Mouse (Mus musculus): ENCODE results near the gene Gpsm3.

The Gpsm3 gene

DNA sequence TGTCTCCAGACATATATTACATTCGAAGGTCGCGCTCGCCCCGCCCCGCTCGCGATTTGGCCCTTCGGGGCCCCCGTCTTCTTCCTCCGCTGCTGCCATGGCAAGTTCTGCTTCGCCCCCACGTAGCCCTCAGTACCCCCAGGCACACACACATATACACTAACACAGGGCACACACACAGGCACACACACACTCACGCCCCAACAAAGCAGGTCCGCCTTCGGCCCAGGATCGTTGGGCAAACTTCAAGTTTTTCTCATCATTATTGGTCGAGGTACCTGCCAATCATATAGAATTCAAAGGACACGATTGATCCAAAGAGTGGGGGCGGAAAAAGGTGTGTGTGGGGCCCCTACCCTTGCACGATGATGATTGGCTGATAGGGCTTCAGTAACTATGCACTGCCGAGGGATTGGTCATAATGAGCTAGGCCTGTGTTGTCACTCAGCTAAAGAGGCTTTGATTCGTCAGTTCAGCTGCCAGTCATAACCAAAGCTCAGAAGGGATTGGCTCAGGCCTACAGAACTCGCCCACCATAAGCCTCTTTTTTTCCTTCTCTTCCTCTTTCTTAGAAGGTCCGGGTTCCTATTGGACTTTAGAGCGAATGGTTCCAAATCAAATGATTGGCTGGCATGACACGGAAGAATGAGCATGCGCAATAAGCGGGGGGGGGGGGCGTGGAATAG, 13.9 kb downstream of the Gpsm3 start, which contains the start of gene Rnf5:
Gene Rnf5 (minus strand): TSS at position 316 of the 686 bp plus-strand sequence.
- peak; percentile 99 for DNase-seq (ENCODE audit: low spot score in 2 of 2)

DNA sequence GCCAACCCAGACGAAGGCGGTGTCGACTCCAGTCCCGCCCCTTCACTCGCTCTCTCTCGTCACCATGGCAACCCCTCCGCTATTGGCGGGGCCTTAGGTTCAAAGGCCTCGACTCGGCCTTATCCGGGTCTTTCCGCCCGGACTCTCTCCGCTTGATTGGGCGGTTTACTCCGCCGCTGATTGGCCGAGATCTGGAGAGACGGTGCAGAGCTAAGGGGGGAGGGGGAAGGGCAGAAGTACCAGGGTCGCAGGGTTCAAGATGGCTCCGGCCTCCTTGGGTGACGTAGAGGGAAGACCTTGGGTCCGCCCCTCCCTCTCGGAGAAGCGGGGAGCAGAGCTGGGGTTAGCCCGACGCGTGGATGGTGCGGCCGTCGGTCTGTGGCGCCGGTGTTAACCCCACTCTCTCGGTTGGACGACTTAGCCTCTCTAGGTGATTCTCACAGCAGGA, 14.5 kb downstream of the Gpsm3 start, which contains the start of gene Agpat1:
Gene Agpat1 (plus strand): TSS at position 202 of the 448 bp plus-strand sequence.
- peak; percentile 99 for DNase-seq (ENCODE audit: low spot score in 2 of 2)

DNA sequence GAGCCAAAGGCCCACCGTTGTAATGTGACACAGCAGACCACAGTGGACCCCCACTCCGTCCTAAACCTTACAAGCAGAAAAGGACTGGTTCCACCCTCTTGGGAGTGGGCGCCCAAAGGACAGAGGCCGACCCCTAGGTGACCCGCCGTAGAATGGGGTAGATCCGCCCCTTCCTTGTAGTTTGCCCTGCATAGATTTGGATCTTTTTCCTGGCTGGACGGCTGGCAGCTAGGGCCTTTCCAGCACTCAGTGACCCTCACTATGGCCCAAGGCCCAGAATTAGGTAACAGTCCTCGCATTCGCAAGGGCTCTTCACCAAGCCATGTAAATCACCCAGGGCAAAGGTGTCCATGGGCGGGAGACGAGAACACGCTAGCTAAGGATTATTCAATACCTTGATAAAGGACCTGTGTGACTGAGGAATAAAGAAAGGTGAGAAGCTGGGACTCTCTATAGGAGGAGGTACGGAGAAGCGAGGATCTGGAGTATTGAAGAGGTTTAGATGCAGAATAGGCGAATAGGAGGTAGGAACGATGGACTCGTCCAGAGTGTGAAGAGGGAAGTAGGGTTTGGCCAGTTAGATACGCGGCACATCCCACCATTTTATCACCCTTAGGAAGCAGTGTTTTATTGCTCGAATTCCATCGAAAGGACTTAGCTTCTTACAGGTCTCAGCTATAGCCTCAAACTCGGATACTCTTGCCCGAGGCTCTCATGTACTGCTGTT, 15.1 kb downstream of the Gpsm3 start:
- DNase-seq (ENCODE audit: low spot score in 2 of 2): no peak

DNA sequence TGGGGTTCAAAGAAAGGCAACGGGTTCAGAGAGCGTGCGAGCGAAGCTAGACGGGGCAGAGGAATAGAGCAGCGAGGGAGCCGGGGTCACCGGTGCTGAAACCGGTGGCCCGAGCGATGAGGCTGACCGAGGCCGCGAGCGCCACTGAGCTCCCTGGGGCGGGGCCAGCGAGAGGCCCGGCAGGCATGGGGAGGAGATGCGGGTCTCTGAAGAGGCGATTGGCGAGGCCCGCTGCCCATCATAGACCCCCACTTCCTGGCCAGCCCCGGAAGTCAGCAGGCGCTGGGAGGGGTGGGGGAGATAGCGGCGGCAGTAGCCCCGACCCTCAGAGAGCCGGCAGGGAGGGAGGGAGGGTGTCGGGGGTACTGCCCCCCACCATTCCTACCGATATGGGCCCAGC, 16.0 kb downstream of the Gpsm3 start:
- DNase-seq (ENCODE audit: low spot score in 2 of 2): peak; percentile 94 to 95

DNA sequence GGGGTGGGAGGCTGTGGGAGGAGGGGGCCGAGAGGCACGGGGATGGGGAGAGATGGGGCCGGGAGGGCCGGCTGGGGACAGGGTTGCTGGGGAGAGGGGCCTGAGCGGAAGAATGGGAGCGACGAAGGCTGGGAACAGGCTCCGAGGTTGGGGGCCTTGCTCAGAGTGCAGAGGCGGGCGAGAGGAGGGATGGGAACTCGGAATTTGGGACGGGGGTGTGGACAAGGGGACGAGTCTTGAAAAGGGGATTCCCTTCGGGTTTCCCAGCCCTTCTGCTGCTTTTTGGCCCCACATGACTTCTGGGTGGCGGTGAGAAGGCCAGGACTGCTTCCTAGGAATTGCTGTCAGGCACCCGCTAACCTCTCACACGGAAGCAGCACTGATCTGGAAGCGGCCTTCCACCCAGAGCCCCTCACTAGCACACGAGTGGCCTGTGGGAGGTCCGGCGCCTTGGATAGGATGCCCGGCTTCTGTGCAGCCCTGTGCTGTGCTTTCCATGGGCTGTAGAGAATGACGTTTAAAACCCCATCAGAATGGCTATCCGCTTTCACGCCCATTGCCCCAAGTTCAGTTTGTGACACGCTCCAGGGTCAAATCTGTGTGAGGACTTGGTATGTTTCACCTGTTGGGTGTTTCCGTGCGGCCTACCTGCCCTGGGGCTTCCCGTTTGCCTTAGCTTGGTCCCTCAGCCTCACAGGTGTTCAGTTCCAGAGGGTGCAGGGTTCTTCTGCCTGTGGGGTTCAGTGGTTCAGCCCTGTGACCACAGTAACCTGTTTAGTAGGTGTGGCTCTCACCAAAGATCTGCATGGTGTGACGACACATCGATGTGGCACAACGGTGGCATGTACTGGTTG, 16.8 kb downstream of the Gpsm3 start:
- DNase-seq (ENCODE audit: low spot score in 2 of 2): no peak

DNA sequence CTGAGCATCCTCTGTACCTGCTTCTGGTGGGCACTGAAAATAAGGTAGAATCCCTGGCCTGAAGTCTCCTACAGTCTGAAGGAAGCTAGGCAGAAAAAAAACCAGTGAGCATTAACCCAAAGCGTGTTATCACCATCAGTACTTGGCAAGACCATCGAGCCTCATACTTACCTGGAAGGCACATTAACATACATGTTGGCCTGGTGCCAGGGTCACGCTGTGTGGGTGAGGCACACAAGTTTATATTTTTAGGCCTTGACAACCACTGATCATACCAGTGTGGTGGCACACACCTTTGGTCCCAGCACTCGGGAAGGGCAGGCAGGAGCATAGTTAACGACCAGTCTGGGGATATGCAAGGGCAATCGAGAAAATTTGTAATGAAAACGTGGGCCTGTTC, 18.4 kb downstream of the Gpsm3 start:
- no peak for DNase-seq (ENCODE audit: low spot score in 2 of 2)

DNA sequence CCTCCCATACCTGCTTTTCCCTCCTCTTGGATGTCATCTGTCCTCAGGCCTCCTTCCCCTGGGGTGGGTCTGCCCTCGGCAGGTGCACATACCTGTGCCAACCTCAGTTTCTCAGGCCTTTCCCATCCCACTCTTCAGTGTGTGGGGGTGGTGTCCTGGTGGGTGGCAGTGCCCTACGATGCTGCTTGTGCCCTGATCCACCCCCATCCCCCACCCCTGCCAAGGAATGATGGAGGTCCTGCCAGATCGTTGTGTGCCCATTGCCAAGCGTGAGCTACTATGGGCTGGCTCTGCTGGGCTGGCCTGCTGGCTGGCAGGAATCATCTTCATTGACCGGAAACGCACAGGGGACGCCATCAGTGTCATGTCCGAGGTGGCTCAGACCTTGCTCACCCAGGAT, 21.4 kb downstream of the Gpsm3 start:
- no peak for DNase-seq (ENCODE audit: low spot score in 2 of 2)

DNA sequence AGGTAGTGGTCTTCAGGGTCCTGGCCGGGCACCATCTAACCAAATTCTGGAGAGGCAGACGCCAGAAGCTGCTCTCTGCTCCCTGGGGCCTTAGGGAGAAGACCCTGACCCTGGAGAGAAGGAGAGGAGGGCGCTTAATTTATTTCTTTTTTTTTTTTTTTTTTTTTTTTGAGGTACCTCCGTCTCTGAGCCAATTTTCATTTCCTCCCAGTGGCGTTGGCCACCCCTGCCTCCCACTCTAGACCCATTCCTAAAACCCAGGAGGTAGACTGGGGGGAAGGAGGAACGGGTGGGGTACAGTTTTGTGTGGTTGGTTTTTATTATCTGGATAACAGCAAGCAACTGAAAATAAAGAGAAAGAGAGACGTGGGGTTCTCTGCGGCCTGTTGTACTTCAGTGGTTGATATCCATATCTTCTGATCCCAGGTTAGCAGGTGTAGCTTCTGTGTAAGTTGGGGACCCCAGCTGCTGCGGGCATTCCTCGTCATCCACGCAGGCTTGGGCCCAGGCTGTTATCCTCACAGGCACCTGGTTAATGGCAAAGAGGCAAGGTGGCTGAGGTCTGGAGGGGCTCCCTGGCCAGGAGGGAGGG, 23.5 kb downstream of the Gpsm3 start:
- no peak for DNase-seq (ENCODE audit: low spot score in 2 of 2)

DNA sequence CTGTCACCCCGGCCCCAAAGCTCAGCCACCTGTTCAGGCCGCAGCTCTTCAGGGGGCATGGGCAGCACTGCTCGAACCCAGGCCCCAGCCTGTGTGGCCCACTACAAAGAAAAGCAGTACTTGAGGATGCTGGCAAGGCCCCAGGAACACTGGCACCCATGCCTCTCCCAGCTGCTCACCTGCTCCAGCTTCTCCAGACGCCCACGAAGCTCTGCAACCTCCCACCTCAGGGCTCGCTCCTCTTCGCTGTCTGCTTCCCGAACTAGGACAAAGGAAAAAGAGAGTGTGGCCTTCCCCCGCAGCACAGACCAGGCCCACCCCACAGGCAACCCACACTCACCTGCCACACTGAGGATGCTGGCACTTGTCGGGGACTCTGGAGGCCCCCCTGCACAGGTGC, 24.2 kb downstream of the Gpsm3 start:
- DNase-seq (ENCODE audit: low spot score in 2 of 2): no peak

DNA sequence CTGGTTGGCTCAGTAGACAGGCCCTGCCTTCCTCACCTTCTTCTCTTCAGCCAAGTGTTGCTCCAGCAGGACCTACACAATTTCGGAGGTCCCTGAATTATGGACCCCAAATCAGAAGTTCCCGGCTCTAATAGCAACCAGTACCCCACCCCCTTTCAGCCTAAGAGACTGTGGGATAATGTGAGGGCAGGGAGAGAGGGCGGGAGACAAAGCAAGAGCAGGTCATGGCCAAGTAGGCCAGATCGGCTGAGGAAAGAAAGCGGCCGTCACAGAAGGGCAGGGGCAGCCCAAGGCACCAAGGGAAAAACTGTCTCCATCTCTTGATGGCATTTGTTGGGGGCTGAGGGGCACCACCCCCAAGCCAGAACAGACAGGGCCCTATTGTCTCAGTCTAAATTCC, 26.3 kb downstream of the Gpsm3 start, which contains the start of gene Egfl8:
Gene Egfl8 (minus strand): TSS at position 101 of the 400 bp plus-strand sequence.
- DNase-seq (ENCODE audit: low spot score in 2 of 2): no peak

DNA sequence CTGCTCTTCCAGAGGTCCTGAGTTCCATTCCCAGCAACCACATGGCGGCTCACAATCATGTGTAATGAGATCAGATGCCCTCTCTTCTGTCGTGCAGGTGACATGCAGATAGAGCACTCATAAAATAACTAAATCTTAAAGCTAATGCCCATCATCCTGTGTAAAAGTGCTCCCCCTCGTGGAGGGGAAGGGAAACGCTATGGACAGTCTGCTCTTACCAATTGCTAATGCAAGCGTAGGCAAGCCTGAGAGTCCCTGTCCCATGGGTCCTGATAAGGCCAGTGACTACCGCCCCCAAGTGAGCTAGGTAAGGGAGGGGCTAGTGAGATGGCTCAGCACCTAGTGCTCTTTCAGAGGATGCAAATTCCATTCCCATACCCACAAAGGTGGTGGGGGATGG, 29.4 kb downstream of the Gpsm3 start:
- DNase-seq (ENCODE audit: low spot score in 2 of 2): peak; percentile 76 to 83

DNA sequence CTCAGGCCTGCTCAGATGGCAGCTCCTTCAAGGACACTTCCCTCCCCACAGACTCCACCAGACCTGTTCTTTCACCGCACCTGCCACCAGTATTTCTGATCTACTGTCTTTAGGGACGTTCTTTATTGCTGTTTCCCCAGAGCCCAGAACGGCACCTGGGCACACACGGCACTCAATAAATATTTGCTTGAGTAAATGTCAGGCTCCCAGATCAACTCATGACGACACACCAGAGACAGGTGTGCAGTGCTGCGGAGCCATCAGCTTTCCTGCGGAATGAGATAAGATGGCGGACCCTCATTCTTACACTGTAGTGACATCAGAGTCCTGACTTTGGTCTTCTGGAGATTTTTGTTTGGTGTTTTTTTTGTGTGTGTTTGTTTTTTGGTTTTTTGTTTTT, 31.4 kb downstream of the Gpsm3 start:
- no peak for DNase-seq (ENCODE audit: low spot score in 2 of 2)

DNA sequence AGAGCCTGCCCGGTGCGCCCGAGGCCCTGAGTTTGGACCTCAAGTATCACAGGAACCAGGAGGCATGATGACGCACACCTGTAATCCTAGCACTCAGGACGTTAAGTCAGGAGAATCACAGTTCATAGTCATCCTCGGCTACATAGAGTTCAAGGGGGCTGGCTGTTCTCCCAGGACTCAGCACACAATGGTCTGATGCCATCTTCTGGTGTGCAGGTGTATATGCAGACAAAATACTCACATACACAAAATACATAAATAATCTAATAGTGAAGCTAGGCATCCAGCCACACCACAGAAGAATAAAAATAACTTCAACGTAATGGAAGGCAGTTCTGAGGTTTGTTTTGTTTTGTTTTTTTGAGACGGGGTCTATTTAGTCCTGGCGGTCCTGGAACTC, 33.6 kb downstream of the Gpsm3 start:
- DNase-seq (ENCODE audit: low spot score in 2 of 2): no peak

DNA sequence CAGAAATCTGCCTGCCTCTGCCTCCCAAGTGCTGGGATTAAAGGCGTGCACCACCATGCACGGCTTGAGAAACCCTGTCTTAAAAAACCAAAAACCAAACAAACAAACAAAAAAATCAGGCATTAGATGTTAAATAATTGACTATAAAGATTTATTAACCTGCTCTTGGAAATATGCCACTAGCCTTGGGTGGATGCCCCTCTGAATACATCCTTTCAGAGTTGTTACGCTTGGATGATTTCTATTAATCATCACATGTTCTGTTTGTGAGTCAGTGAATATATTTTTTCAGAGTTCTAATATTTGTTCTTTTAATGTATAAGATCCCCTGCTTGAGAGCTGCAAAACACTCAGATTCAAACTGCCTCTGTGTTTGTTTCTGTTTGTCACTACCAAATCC, 35.4 kb downstream of the Gpsm3 start:
- no peak for DNase-seq (ENCODE audit: low spot score in 2 of 2)

DNA sequence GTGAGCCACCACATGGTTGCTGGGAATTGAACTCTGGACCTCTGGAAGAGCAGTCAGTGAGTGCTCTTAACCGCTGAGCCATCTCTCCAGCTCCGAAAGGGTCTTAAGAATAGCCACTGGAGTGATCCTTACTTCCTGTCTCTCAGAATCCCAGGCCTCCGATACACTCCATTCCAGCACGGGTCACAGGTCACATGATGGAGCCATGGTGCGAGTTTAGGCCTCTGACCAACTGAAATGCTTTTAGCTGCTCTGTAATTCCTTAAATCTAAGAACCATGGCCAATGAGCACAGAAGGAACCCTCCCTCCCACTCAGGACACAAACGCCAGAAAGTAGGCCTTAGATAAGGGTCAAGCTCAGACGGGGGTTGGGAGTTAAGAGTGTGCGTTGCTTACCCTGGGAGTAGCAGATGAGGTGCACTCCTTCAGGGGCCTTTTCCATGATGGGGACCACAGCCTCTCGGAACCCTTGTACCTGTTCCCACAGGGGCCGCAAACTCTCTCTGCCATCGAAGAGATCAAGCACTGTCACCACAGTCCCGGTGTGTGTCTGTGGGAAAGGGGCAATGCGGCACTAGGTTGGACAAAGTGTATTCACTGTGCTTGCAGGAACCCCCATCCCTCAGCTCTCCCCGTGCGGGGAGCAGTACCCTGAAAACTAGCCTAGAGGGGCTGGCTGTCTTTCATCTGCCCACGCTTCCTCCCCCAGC, 36.6 kb downstream of the Gpsm3 start:
- DNase-seq (ENCODE audit: low spot score in 2 of 2): no peak

DNA sequence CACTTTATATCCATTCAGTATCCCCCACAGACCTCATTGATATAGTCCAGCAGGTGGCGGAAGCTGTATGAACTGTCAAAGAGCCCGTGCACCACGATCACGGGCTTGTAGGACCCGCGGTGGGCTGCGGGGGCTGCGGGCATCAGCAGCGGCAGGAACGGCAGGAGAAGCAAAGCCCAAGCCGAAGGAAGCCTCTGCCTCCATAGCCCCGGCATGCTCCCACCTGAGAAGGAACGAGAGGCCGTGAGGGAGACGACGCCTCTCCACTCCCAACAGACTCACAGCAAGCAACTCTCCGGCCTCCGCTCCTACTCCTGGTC, 37.1 kb downstream of the Gpsm3 start:
- peak in 1 of 2 experiments; percentile 49 for DNase-seq (ENCODE audit: low spot score in 2 of 2)

DNA sequence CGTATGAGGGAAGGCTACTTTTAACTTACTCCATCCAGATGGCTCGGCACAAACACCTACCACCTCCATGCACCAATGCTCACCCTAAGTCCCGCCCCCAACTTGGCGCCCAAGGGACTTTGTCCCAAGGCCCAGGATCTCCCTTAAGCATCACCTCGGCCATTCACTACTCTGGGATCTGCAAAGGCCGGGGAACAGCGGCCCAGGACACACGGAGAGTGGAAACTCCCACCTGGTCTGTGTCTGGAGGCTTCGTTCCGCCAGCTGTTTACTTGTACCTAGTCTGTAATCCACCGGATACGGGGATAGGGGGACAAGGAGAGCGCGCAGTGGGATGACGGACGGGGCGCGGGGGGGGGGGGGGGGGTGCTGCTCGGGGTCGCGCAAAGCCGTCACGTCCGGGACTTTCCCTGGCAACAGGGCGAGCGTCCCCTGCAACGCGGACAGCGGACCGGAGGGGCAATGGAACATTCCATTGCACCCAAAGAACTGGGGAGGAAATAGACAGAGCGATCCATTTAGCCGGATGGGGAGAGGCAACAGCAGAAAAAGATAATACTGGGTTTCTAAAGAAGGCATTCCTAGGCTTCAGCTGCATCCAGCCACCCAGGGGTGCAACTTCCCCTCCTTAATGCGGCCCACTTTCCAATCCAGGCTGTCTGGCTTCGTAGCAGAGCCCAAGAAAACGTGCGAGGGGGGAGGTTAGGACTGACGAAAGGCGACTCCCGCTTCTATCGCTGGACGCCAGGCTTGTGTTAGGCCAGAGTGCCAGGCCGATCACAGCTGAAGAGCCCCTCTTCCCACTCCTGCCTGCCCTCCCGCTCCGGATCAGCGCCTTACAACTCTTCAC, 37.7 kb downstream of the Gpsm3 start:
- DNase-seq (ENCODE audit: low spot score in 2 of 2): peak; percentile 62 to 69

DNA sequence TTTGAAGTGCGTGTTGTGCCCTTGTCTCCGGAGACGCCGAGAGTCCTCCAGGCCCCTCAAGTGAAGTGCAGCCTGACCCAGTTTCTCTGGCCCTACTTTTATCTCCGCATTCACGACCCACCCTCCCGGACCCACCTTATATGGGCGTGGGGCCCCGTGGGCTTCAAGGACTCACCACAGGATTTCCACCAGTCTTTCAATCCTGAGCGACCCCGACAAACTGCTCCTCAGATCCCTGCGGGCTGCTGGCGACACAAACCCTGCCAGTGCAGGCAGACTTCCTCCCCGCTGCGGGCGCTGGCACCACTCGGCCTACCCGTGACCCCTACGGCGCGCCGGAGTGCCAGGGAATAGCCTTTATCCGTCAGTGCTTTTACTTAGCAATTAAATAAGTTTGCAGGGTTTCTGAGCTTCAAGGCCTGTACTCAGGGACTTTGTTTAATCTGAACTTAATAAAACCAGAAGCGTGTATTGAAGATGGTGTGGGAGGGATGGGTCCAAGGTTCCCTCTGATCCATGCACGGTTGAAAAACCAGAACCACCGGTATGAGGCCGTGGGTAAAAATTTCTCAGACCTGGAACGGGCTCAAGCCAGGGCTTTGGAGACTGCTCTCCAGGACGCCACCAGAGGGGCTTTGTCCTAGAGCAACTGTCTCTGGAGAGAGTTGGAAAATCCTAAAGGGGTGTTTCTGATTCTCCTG, 38.5 kb downstream of the Gpsm3 start, which contains the start of gene Ppt2:
Gene Ppt2 (minus strand): TSS at position 568 of the 701 bp plus-strand sequence.
- DNase-seq (ENCODE audit: low spot score in 2 of 2): no peak

DNA sequence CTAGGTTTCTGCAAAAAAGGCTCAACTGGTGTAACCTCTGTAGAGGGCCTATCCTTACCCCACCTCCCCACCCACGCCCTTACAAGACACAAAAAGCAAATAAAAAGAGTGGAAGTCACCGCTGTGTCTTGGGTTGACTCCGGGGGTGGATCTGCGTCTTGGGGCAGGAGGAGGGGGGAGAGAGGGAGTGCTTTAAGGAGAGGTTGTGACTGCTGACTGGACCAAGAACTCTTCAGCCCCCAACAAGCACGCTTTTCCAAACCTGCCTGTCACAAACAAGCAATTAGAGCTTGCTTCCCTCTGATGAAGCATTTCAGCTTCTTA, 39.0 kb downstream of the Gpsm3 start:
- DNase-seq (ENCODE audit: low spot score in 2 of 2): no peak
